Mouse (Mus musculus) neural tube, embryonic 11.5 days (tissue): Measurements from ENCODE around the gene Acaca. TPM values are rescaled to one million over a fixed set of nuclear protein-coding genes. Genes with fewer than 3 reads are reported as not detected.

Experiments used
- polyA plus RNA-seq: library from polyadenylated mRNA; unstranded; fragments of >200 nt; fragmentation: Nextera tagmentation; extraction: Ambion mirVana; gene quantifications from 2 replicates; pipeline ENCODE4 v1.2.1, GENCODE M21; 2014

Gene Acaca
- polyA plus RNA-seq, 1 experiment from 2014 or later = 29.4 TPM

Other genes with a start within 250 kb of the Acaca start
- gene Ddx52, start 187.6 kb upstream of the Acaca start, polyA plus RNA-seq = 45.6 and 48.3 TPM in 2 replicates
- gene Synrg, start 165.2 kb upstream of the Acaca start, polyA plus RNA-seq = 18.6 and 20.1 TPM in 2 replicates
- 12.3 and 13.1 TPM in 2 replicates for gene Dusp14, start 60.4 kb upstream of the Acaca start, polyA plus RNA-seq
- 32.8 and 37.5 TPM in 2 replicates for gene Tada2a, start 72 bp upstream of the Acaca start, polyA plus RNA-seq
- gene Gm11437, start 37.8 kb downstream of the Acaca start, polyA plus RNA-seq = not detected in 2 replicates